Mouse (Mus musculus): ENCODE measurements around the gene Aspa.

DNA sequence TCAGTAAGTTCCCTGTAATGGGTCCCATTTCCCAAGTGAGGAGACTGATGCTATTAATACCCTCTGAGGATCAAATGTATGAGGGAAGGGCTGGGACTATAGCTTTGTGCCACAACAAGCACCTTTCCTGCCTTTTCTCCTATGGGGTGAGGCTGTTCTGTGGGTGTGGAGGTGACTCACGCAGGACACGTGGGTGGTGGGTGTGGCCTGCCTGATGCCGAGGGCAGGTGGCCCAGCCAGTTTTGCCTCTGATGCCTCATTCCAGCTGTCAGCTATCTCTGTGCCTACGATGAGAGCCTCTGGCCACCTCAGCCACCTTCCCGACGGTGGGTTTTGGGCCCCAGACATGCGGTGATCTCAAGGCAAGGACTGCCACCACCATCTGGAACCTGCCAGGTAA, 62.1 kb downstream of the Aspa start, which contains the start of gene Trpv3:
- no peak for TF ChIP-seq CTCF (IDR thresholded peaks at IDR 0.05; ENCODE audit: borderline replicate concordance, control insufficient read depth, extremely low read depth, insufficient read depth, low read length, poor library complexity)
- no peak for TF ChIP-seq POLR2A (IDR thresholded peaks at IDR 0.05; ENCODE audit: control insufficient read depth, extremely low read depth, insufficient read depth, low read length, poor library complexity)
